Mouse (Mus musculus): ENCODE data around the gene Chd3. TPM values are rescaled to one million over a fixed set of nuclear protein-coding genes. Genes with fewer than 3 reads are reported as not detected.

Chd3 gene
- polyA plus RNA-seq, 1 experiment from 2014 or later: 130 TPM

GRCm38 (mm10) chr11:69302817-69303216 is 66.4 kb downstream of the Chd3 start:
- Histone ChIP-seq H3K27ac (no peak overlapping the region), H3K4me3 (no peak overlapping the region), H3K27me3 (no peaks in the 10 kb centered on the region), H3K4me1 (no peaks in the 10 kb centered on the region), H3K36me3 (peaks cover 83% of the 10 kb centered on the region), H3K9me3 (no peaks in the 10 kb centered on the region), H3K9ac (no peak overlapping the region), H3K4me2 (replicated peaks) (no peak overlapping the region)
- no peak for ATAC-seq (ENCODE audit: insufficient number of reproducible peaks, insufficient read depth, low FRiP score, low TSS enrichment)
- 86% methylated on average over 7 of the region's 7 CpGs for WGBS

- no peak overlapping the region for H3K9ac ChIP-seq
- H3K36me3 ChIP-seq: peaks cover 42% of the 10 kb centered on the region
- 81% methylated on average over 7 of the region's 7 CpGs for WGBS
- no peaks in the 10 kb centered on the region for H3K4me1 ChIP-seq
- H3K27me3 ChIP-seq: no peaks in the 10 kb centered on the region
- no peak overlapping the region for H3K4me2 ChIP-seq (replicated peaks)
- H3K9me3 ChIP-seq: no peaks in the 10 kb centered on the region
- no peak for ATAC-seq (ENCODE audit: insufficient number of reproducible peaks, insufficient read depth, low FRiP score, low TSS enrichment)
- H3K27ac ChIP-seq: no peak overlapping the region
- H3K4me3 ChIP-seq: no peak overlapping the region
Measured at GRCm38 (mm10) chr11:69298231-69298630, 71.0 kb downstream of the Chd3 start.

GRCm38 (mm10) chr11:69297799-69298198 is 71.4 kb downstream of the Chd3 start:
- no peak overlapping the region for H3K27ac ChIP-seq
- no peak overlapping the region for H3K4me2 ChIP-seq (replicated peaks)
- no peaks in the 10 kb centered on the region for H3K27me3 ChIP-seq
- no peaks in the 10 kb centered on the region for H3K9me3 ChIP-seq
- H3K4me1 ChIP-seq: no peaks in the 10 kb centered on the region
- WGBS: 87% methylated on average over 2 of the region's 2 CpGs
- H3K36me3 ChIP-seq: peaks cover 38% of the 10 kb centered on the region
- ATAC-seq (ENCODE audit: insufficient number of reproducible peaks, insufficient read depth, low FRiP score, low TSS enrichment): no peak
- no peak overlapping the region for H3K9ac ChIP-seq
- H3K4me3 ChIP-seq: no peak overlapping the region

GRCm38 (mm10) chr11:69295286-69295685 is 73.9 kb downstream of the Chd3 start:
- H3K27me3 ChIP-seq: no peaks in the 10 kb centered on the region
- H3K27ac ChIP-seq: no peak overlapping the region
- H3K4me3 ChIP-seq: no peak overlapping the region
- WGBS: 94% methylated on average over 3 of the region's 3 CpGs
- H3K4me1 ChIP-seq: no peaks in the 10 kb centered on the region
- no peak overlapping the region for H3K9ac ChIP-seq
- H3K9me3 ChIP-seq: no peaks in the 10 kb centered on the region
- ATAC-seq (ENCODE audit: insufficient number of reproducible peaks, insufficient read depth, low FRiP score, low TSS enrichment): no peak
- no peak overlapping the region for H3K4me2 ChIP-seq (replicated peaks)
- H3K36me3 ChIP-seq: peaks cover 20% of the 10 kb centered on the region

Other genes with a start within 250 kb of the Chd3 start
- 0.65 and 0.73 TPM in 2 replicates for gene Hes7, start 249.0 kb downstream of the Chd3 start, polyA plus RNA-seq (2016; fragmentation: Nextera tagmentation; extraction: Ambion mirVana)
- 0.14 and 0.40 TPM in 2 replicates for gene 9130213A22Rik, start 246.8 kb downstream of the Chd3 start, polyA plus RNA-seq (2016; fragmentation: Nextera tagmentation; extraction: Ambion mirVana)
- gene Aloxe3, start 243.5 kb downstream of the Chd3 start, polyA plus RNA-seq (2016; fragmentation: Nextera tagmentation; extraction: Ambion mirVana): 0.47 and 0.89 TPM in 2 replicates
- 0.15 and 0.19 TPM in 2 replicates for gene Alox12b, start 212.4 kb downstream of the Chd3 start, polyA plus RNA-seq (2016; fragmentation: Nextera tagmentation; extraction: Ambion mirVana)
- 0.12 and 0.20 TPM in 2 replicates for gene Alox8, start 171.6 kb downstream of the Chd3 start, polyA plus RNA-seq (2016; fragmentation: Nextera tagmentation; extraction: Ambion mirVana)
- 0.10 and 0.17 TPM in 2 replicates for gene Gucy2e, start 132.4 kb downstream of the Chd3 start, polyA plus RNA-seq (2016; fragmentation: Nextera tagmentation; extraction: Ambion mirVana)
- 31.2 and 34.1 TPM in 2 replicates for gene Cntrob, start 45.6 kb downstream of the Chd3 start, polyA plus RNA-seq (2016; fragmentation: Nextera tagmentation; extraction: Ambion mirVana)
- 164 and 173 TPM in 2 replicates for gene Trappc1, start 45.4 kb downstream of the Chd3 start, polyA plus RNA-seq (2016; fragmentation: Nextera tagmentation; extraction: Ambion mirVana)
- gene Kcnab3, start 43.1 kb downstream of the Chd3 start, polyA plus RNA-seq (2016; fragmentation: Nextera tagmentation; extraction: Ambion mirVana): 2.2 and 2.4 TPM in 2 replicates
- gene Rnf227, start 28.9 kb downstream of the Chd3 start, polyA plus RNA-seq (2016; fragmentation: Nextera tagmentation; extraction: Ambion mirVana): 24.1 and 25.0 TPM in 2 replicates
- 126 and 129 TPM in 2 replicates for gene Naa38, start 26.1 kb upstream of the Chd3 start, polyA plus RNA-seq (2016; fragmentation: Nextera tagmentation; extraction: Ambion mirVana)
- 44.6 and 50.0 TPM in 2 replicates for gene Cyb5d1, start 26.2 kb upstream of the Chd3 start, polyA plus RNA-seq (2016; fragmentation: Nextera tagmentation; extraction: Ambion mirVana)
- gene Tmem88, start 28.8 kb upstream of the Chd3 start, polyA plus RNA-seq (2016; fragmentation: Nextera tagmentation; extraction: Ambion mirVana): 18.1 and 21.3 TPM in 2 replicates
- gene Kdm6b, start 44.3 kb upstream of the Chd3 start, polyA plus RNA-seq (2016; fragmentation: Nextera tagmentation; extraction: Ambion mirVana): 42.3 and 43.4 TPM in 2 replicates
- 2.4 and 2.8 TPM in 2 replicates for gene Dnah2, start 179.7 kb upstream of the Chd3 start, polyA plus RNA-seq (2016; fragmentation: Nextera tagmentation; extraction: Ambion mirVana)
- 57.0 and 61.9 TPM in 2 replicates for gene Efnb3, start 190.8 kb upstream of the Chd3 start, polyA plus RNA-seq (2016; fragmentation: Nextera tagmentation; extraction: Ambion mirVana)
- gene Wrap53, start 210.8 kb upstream of the Chd3 start, polyA plus RNA-seq (2016; fragmentation: Nextera tagmentation; extraction: Ambion mirVana): 29.4 and 36.2 TPM in 2 replicates
- gene Trp53, start 211.0 kb upstream of the Chd3 start, polyA plus RNA-seq (2016; fragmentation: Nextera tagmentation; extraction: Ambion mirVana): 159 and 161 TPM in 2 replicates
- 4.2 and 5.3 TPM in 2 replicates for gene Atp1b2, start 236.5 kb upstream of the Chd3 start, polyA plus RNA-seq (2016; fragmentation: Nextera tagmentation; extraction: Ambion mirVana)
- not detected in 2 replicates for gene Shbg, start 248.5 kb upstream of the Chd3 start, polyA plus RNA-seq (2016; fragmentation: Nextera tagmentation; extraction: Ambion mirVana)